Mouse (Mus musculus) kidney, postnatal 0 days (tissue): Measurements from ENCODE around the gene Rab40c. TPM values are rescaled to one million over a fixed set of nuclear protein-coding genes. Genes with fewer than 3 reads are reported as not detected.

ENCODE experiments used
- ATAC-seq: fragments of 200-750 bp; cut with Nextera tagmentation; replicated peaks from 2 replicates; pipeline ENCODE4 v1.8.0; 2017; ENCODE audit warnings: low read depth, moderate number of reproducible peaks, moderate TSS enrichment, moderate library complexity; ENCODE audit not compliant: low FRiP score
- DNase-seq: peaks from one replicate; pipeline ENCODE4 v3.0.0-alpha.2; 2016; ENCODE audit warnings: low spot score
- H3K27ac ChIP-seq: fragments of 300-500 bp; sonication (generic); 2 replicates; pipeline ENCODE4 v1.5.1; 2014; ENCODE audit warnings: mild to moderate bottlenecking
- H3K27me3 ChIP-seq: fragments of 300-500 bp; sonication (generic); 2 replicates; pipeline ENCODE4 v1.6.1; 2014; ENCODE audit warnings: low read length, mixed read lengths; ENCODE audit not compliant: insufficient read depth
- H3K36me3 ChIP-seq: fragments of 300-500 bp; sonication (generic); 2 replicates; pipeline ENCODE4 v1.6.1; 2014; ENCODE audit warnings: low read length, mixed read lengths; ENCODE audit not compliant: insufficient read depth
- H3K4me1 ChIP-seq: fragments of 300-500 bp; sonication (generic); replicated peaks from 2 replicates; pipeline ENCODE4 v1.6.1; 2014; ENCODE audit warnings: antibody characterized with exemption, low read length, mixed read lengths; ENCODE audit not compliant: insufficient read depth
- H3K4me2 ChIP-seq: fragments of 300-500 bp; sonication (generic); 2 replicates; pipeline ENCODE4 v1.6.1; 2014; ENCODE audit warnings: mild to moderate bottlenecking, low read length, moderate library complexity, mixed read lengths
- H3K4me3 ChIP-seq: fragments of 300-500 bp; sonication (generic); replicated peaks from 2 replicates; pipeline ENCODE4 v1.5.1; 2014; ENCODE audit warnings: low read depth, low read length
- H3K9ac ChIP-seq: fragments of 300-500 bp; sonication (generic); 2 replicates; pipeline ENCODE4 v1.6.1; 2014; ENCODE audit warnings: low read depth, low read length
- H3K9me3 ChIP-seq: fragments of 300-500 bp; sonication (generic); replicated peaks from 2 replicates; pipeline ENCODE4 v1.6.1; 2016; ENCODE audit warnings: low read length, inconsistent platforms, mixed read lengths
- CTCF ChIP-seq: IDR thresholded peaks from 2 replicates; pipeline ENCODE4 v1.5.1; 2016; ENCODE audit warnings: antibody characterized with exemption, low read depth, mild to moderate bottlenecking, moderate library complexity
- WGBS: fragments of 180-500 bp; shearing (Covaris S2); extraction: QIAGEN DNeasy Blood & Tissue Kit; methylation state at CpG from one replicate; pipeline ENCODE4 v1.1.7; 2014; 5-methylcytosine and 5-hydroxymethylcytosine counted together
- polyA plus RNA-seq: library from polyadenylated mRNA; unstranded; fragments of >200 nt; fragmentation: Nextera tagmentation; extraction: Ambion mirVana; gene quantifications from 2 replicates; pipeline ENCODE4 v1.2.1, GENCODE M21; 2015

Rab40c gene
- polyA plus RNA-seq, 1 experiment from 2014 or later = 20.4 TPM

DNA sequence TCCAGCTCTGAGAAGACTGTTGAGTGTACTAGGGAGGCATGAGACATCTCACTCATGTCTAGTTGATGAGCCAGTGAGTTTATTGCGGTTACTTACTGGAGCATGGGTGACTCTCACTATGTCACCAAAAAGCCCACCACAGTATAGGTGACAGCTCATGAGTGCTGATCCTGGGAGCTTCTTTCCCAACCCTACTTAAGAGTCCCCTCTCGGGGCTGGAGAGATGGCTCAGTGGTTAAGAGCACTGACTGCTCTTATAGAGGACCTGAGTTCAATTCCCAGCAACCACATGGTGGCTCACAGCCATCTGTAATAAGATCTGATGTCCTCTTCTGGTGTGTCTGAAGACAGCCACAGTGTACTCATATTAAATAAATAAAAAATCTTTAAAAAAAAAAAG is 49.6 kb downstream of the Rab40c start:
- Histone ChIP-seq H3K4me3 (no peak overlapping the region), H3K9me3 (no peaks in the 10 kb centered on the region), H3K4me2 (no peak overlapping the region), H3K36me3 (no peaks in the 10 kb centered on the region), H3K4me1 (peaks cover 12% of the 10 kb centered on the region), H3K27me3 (no peaks in the 10 kb centered on the region), H3K27ac (no peak overlapping the region), H3K9ac (no peak overlapping the region)
- ATAC-seq (no peak), DNase-seq (no peak)
- WGBS = 81% methylated on average over 2 of the region's 2 CpGs
- no peak for TF ChIP-seq CTCF

GRCm38 (mm10) chr17:25869498-25869897 is 50.0 kb downstream of the Rab40c start:
- no peak for TF ChIP-seq CTCF

GRCm38 (mm10) chr17:25868601-25869191 is 50.8 kb downstream of the Rab40c start, which contains the start of gene Mcrip2:
Gene Mcrip2 (minus strand): TSS chr17:25868764.
- Histone ChIP-seq H3K4me1 (peaks cover 12% of the 10 kb centered on the region), H3K9me3 (no peaks in the 10 kb centered on the region), H3K27ac (peak within 1 kb of the TSS; percentile 94), H3K9ac (peak within 1 kb of the TSS; percentile 85), H3K27me3 (no peaks in the 10 kb centered on the region), H3K4me2 (peak within 1 kb of the TSS; percentile 97), H3K4me3 (peak within 1 kb of the TSS; percentile 83), H3K36me3 (no peaks in the 10 kb centered on the region)
- DNase-seq (peak; percentile 94), ATAC-seq (peak; percentile 80)
- under 1% methylated on average over 24 of the region's 24 CpGs for WGBS
- peak; percentile 38; the same call in 1 of the 2 replicates for TF ChIP-seq CTCF

More at GRCm38 (mm10) chr17:25869498-25869897, 50.0 kb downstream of the Rab40c start:
- Histone ChIP-seq H3K36me3 (no peaks in the 10 kb centered on the region), H3K9ac (no peak overlapping the region), H3K27ac (no peak overlapping the region), H3K27me3 (no peaks in the 10 kb centered on the region), H3K9me3 (no peaks in the 10 kb centered on the region), H3K4me2 (no peak overlapping the region), H3K4me1 (peaks cover 12% of the 10 kb centered on the region), H3K4me3 (no peak overlapping the region)
- no peak for DNase-seq
- WGBS = 86% methylated on average over 8 of the region's 8 CpGs
- ATAC-seq = no peak

GRCm38 (mm10) chr17:25867836-25868600 is 51.5 kb downstream of the Rab40c start:
- no peaks in the 10 kb centered on the region for H3K9me3 ChIP-seq
- H3K4me3 ChIP-seq = peak overlapping the region; percentile 83
- peak overlapping the region; percentile 94 for H3K27ac ChIP-seq
- no peaks in the 10 kb centered on the region for H3K27me3 ChIP-seq
- peak; percentile 45 for DNase-seq
- TF ChIP-seq CTCF = 0 out of 2 replicates have a peak, but pooled peaks have one; percentile 11
- peak; percentile 64 for ATAC-seq
- under 1% methylated on average over 42 of the region's 42 CpGs for WGBS
- H3K36me3 ChIP-seq = no peaks in the 10 kb centered on the region
- peak overlapping the region; percentile 85 for H3K9ac ChIP-seq
- H3K4me1 ChIP-seq = peaks cover 12% of the 10 kb centered on the region
- H3K4me2 ChIP-seq = peak overlapping the region; percentile 97

- Histone ChIP-seq H3K9ac (peak overlapping the region; percentile 85), H3K9me3 (no peaks in the 10 kb centered on the region), H3K27me3 (no peaks in the 10 kb centered on the region), H3K27ac (peak overlapping the region; percentile 94), H3K36me3 (no peaks in the 10 kb centered on the region), H3K4me2 (peak overlapping the region; percentile 97), H3K4me1 (peaks cover 12% of the 10 kb centered on the region), H3K4me3 (peak overlapping the region; percentile 83)
- no peak for TF ChIP-seq CTCF
- WGBS = 5% methylated on average over 7 of the region's 7 CpGs
- DNase-seq (no peak), ATAC-seq (no peak)
Observed at GRCm38 (mm10) chr17:25867509-25867835, 52.1 kb downstream of the Rab40c start.

DNA sequence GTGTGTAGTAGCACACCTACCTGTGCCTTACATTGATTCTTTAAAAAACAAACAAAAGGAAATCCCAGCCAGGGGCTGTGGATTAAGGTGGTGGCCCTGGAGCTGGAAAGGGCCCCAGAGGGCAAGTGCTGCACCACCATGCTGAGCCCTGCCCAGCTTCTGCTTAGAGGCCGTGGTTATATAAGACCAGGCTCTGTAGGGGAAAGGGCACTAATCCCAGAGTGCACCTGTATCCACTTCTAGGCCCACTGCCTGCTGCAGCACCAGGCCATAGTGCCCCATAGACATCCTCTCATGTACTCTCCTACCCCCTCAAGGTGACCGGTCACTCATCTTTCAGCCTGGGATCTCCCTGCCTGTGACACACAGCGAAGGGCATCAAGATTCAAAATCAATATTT is 53.4 kb downstream of the Rab40c start:
- Histone ChIP-seq H3K4me1 (peaks cover 17% of the 10 kb centered on the region), H3K4me2 (no peak overlapping the region), H3K4me3 (no peak overlapping the region), H3K27me3 (no peaks in the 10 kb centered on the region), H3K9ac (no peak overlapping the region), H3K27ac (no peak overlapping the region), H3K9me3 (no peaks in the 10 kb centered on the region), H3K36me3 (no peaks in the 10 kb centered on the region)
- WGBS = 96% methylated on average over 3 of the region's 3 CpGs
- no peak for DNase-seq
- no peak for TF ChIP-seq CTCF
- ATAC-seq = no peak
